Mouse (Mus musculus) thymus, adult 2 months (tissue): ENCODE measurements at regions not wholly inside any gene's neighbourhood (a gene's known extent, or its start where the extent isn't known, plus 50 kb on each side); places are given as distances from the start of the nearest gene placed in this dataset.

Source experiments
- DNase-seq: peaks from one replicate; pipeline ENCODE4 v3.0.0; 2021
- H3K27ac ChIP-seq: fragments of 200-500 bp; 2 replicates; pipeline ENCODE4 v1.5.1; 2012; ENCODE audit warnings: low read length, control low read depth; ENCODE audit not compliant: control insufficient read depth, insufficient read depth
- H3K27me3 ChIP-seq: fragments of 200-500 bp; 2 replicates; pipeline ENCODE4 v1.6.1; 2012; ENCODE audit warnings: mild to moderate bottlenecking, low read length, moderate library complexity, mixed read lengths; ENCODE audit not compliant: control insufficient read depth, insufficient read depth
- H3K36me3 ChIP-seq: fragments of 200-500 bp; 2 replicates; pipeline ENCODE4 v1.6.1; 2012; ENCODE audit warnings: mild to moderate bottlenecking, low read length, moderate library complexity; ENCODE audit not compliant: control insufficient read depth, insufficient read depth
- H3K4me1 ChIP-seq: fragments of 200-500 bp; replicated peaks from 2 replicates; pipeline ENCODE4 v1.6.1; 2012; ENCODE audit warnings: low read length; ENCODE audit not compliant: control insufficient read depth, insufficient read depth
- H3K4me3 ChIP-seq: fragments of 200-500 bp; 2 replicates; pipeline ENCODE4 v1.5.1; 2012; ENCODE audit warnings: mild to moderate bottlenecking, low read length, control low read depth, moderate library complexity; ENCODE audit not compliant: control insufficient read depth, insufficient read depth
- CTCF ChIP-seq: fragments of 200-500 bp; IDR thresholded peaks from 2 replicates; pipeline ENCODE4 v1.5.1; 2012; ENCODE audit warnings: mild to moderate bottlenecking, control low read depth, low read length, moderate library complexity, borderline replicate concordance; ENCODE audit not compliant: control insufficient read depth, poor library complexity, insufficient read depth; ENCODE audit errors: extremely low read depth
- POLR2A ChIP-seq: fragments of 200-500 bp; IDR thresholded peaks from 2 replicates; pipeline ENCODE4 v1.6.1; 2012; ENCODE audit warnings: mild to moderate bottlenecking, low read length, control low read depth, moderate library complexity; ENCODE audit not compliant: control insufficient read depth, poor library complexity, insufficient read depth; ENCODE audit errors: extremely low read depth
- WGBS: fragments of 180-500 bp; shearing (Covaris S2); methylation state at CpG from one replicate; pipeline ENCODE4 v1.1.7; 2018; 5-methylcytosine and 5-hydroxymethylcytosine counted together

- no peak for TF ChIP-seq CTCF
- no peak for TF ChIP-seq POLR2A
- H3K4me3 ChIP-seq = no peak overlapping the region
- WGBS = 90% methylated on average over 19 of the region's 19 CpGs
- H3K4me1 ChIP-seq = peaks cover 13% of the 10 kb centered on the region
- no peaks in the 10 kb centered on the region for H3K27me3 ChIP-seq
- H3K27ac ChIP-seq = no peak overlapping the region
- H3K36me3 ChIP-seq = no peaks in the 10 kb centered on the region
- DNase-seq = no peak
Measured at GRCm38 (mm10) chr8:34380615-34381014, 269.1 kb upstream of the Gm10131 start.

GRCm38 (mm10) chr8:34377154-34377553, 265.6 kb upstream of the Gm10131 start:
- H3K4me1 ChIP-seq = no peaks in the 10 kb centered on the region
- no peak overlapping the region for H3K27ac ChIP-seq
- no peaks in the 10 kb centered on the region for H3K36me3 ChIP-seq
- WGBS = 88% methylated on average over 3 of the region's 3 CpGs
- no peak for DNase-seq
- no peak overlapping the region for H3K4me3 ChIP-seq
- TF ChIP-seq CTCF = no peak
- no peak for TF ChIP-seq POLR2A
- H3K27me3 ChIP-seq = no peaks in the 10 kb centered on the region

- no peak for TF ChIP-seq CTCF
- no peak for TF ChIP-seq POLR2A
- WGBS = 94% methylated on average over 9 of the region's 9 CpGs
- Histone ChIP-seq H3K36me3 (no peaks in the 10 kb centered on the region), H3K27me3 (no peaks in the 10 kb centered on the region), H3K4me3 (no peak overlapping the region), H3K4me1 (peaks cover 3% of the 10 kb centered on the region; the same call in 1 of the 2 replicates), H3K27ac (no peak overlapping the region)
- no peak for DNase-seq
Measured at GRCm38 (mm10) chr8:34374242-34374641, 262.7 kb upstream of the Gm10131 start.

- WGBS = 82% methylated on average over 6 of the region's 6 CpGs
- H3K27me3 ChIP-seq = no peaks in the 10 kb centered on the region
- no peak overlapping the region for H3K4me3 ChIP-seq
- no peak overlapping the region for H3K27ac ChIP-seq
- no peak for TF ChIP-seq CTCF
- TF ChIP-seq POLR2A = no peak
- H3K36me3 ChIP-seq = no peaks in the 10 kb centered on the region
- H3K4me1 ChIP-seq = peaks cover 3% of the 10 kb centered on the region; the same call in 1 of the 2 replicates
- no peak for DNase-seq
Measured at GRCm38 (mm10) chr8:34372666-34372980, 261.1 kb upstream of the Gm10131 start.

GRCm38 (mm10) chr8:34371973-34372665, 260.6 kb upstream of the Gm10131 start:
- 95% methylated on average over 17 of the region's 17 CpGs for WGBS
- no peak overlapping the region for H3K4me3 ChIP-seq
- no peak for DNase-seq
- no peaks in the 10 kb centered on the region for H3K27me3 ChIP-seq
- TF ChIP-seq POLR2A = no peak
- no peak for TF ChIP-seq CTCF
- H3K4me1 ChIP-seq = peaks cover 3% of the 10 kb centered on the region; the same call in 1 of the 2 replicates
- H3K36me3 ChIP-seq = no peaks in the 10 kb centered on the region
- no peak overlapping the region for H3K27ac ChIP-seq

GRCm38 (mm10) chr8:34371391-34371790, 259.9 kb upstream of the Gm10131 start:
- Histone ChIP-seq H3K4me3 (no peak overlapping the region), H3K27ac (no peak overlapping the region), H3K27me3 (no peaks in the 10 kb centered on the region), H3K36me3 (no peaks in the 10 kb centered on the region), H3K4me1 (peaks cover 4% of the 10 kb centered on the region)
- 96% methylated on average over 5 of the region's 5 CpGs for WGBS
- TF ChIP-seq CTCF = no peak
- DNase-seq = no peak

- TF ChIP-seq POLR2A (no peak), CTCF (no peak)
- Histone ChIP-seq H3K4me3 (no peak overlapping the region), H3K36me3 (no peaks in the 10 kb centered on the region), H3K27me3 (no peaks in the 10 kb centered on the region), H3K4me1 (peaks cover 21% of the 10 kb centered on the region), H3K27ac (no peak overlapping the region)
- no peak for DNase-seq
- 82% methylated on average over 2 of the region's 2 CpGs for WGBS
Measured at GRCm38 (mm10) chr8:34368556-34368955, 257.0 kb upstream of the Gm10131 start.
